Mouse (Mus musculus) monocyte, adult 5-6 weeks (primary cell): Measurements from ENCODE around the gene AC129217.1. TPM values are rescaled to one million over a fixed set of nuclear protein-coding genes. Genes with fewer than 3 reads are reported as not detected.

ENCODE experiments used
- total RNA-seq: library from RNA; stranded (forward); fragments of 200-1000, 200-491, 200-594 nt; gene quantifications from 3 replicates; pipeline ENCODE4 v1.2.3, GENCODE M21; 2017

AC129217.1 gene
- total RNA-seq, 1 experiment from 2014 or later, result 54.5 TPM

Other genes with a start within 250 kb of the AC129217.1 start
- gene Slc22a8, start 238.5 kb upstream of the AC129217.1 start, total RNA-seq, result 0.21 TPM in 1 of 3 replicates, not detected in the others
- not detected in 3 replicates for gene Slc22a6, start 211.7 kb upstream of the AC129217.1 start, total RNA-seq
- not detected in 3 replicates for gene Chrm1, start 166.0 kb upstream of the AC129217.1 start, total RNA-seq
- gene Slc3a2, start 106.4 kb upstream of the AC129217.1 start, total RNA-seq, result 61.4 to 198 TPM (median 77.3 TPM) in 3 replicates
- gene Wdr74, start 93.9 kb upstream of the AC129217.1 start, total RNA-seq, result 32.5 to 68.4 TPM (median 56.6 TPM) in 3 replicates
- 1.9 to 2.8 TPM in 2 of 3 replicates, not detected in the other for gene 1700092M07Rik, start 89.1 kb upstream of the AC129217.1 start, total RNA-seq
- 105 to 173 TPM (median 138 TPM) in 3 replicates for gene Stx5a, start 88.4 kb upstream of the AC129217.1 start, total RNA-seq
- gene Nxf1, start 72.7 kb upstream of the AC129217.1 start, total RNA-seq, result 85.6 to 138 TPM (median 127 TPM) in 3 replicates
- gene Tmem223, start 58.8 kb upstream of the AC129217.1 start, total RNA-seq, result 10.2 to 19.0 TPM (median 12.6 TPM) in 3 replicates
- 86.6 to 115 TPM (median 101 TPM) in 3 replicates for gene Tmem179b, start 55.3 kb upstream of the AC129217.1 start, total RNA-seq
- 2.0 to 11.4 TPM (median 4.5 TPM) in 3 replicates for gene Taf6l, start 43.4 kb upstream of the AC129217.1 start, total RNA-seq
- 31.6 to 48.4 TPM (median 47.3 TPM) in 3 replicates for gene Polr2g, start 31.2 kb upstream of the AC129217.1 start, total RNA-seq
- 0.85 to 1.2 TPM (median 1.1 TPM) in 3 replicates for gene Zbtb3, start 27.2 kb upstream of the AC129217.1 start, total RNA-seq
- gene Ttc9c, start 10.4 kb upstream of the AC129217.1 start, total RNA-seq, result 40.1 to 52.8 TPM (median 48.3 TPM) in 3 replicates
- 84.4 to 149 TPM (median 101 TPM) in 3 replicates for gene Hnrnpul2, start 9.8 kb upstream of the AC129217.1 start, total RNA-seq
- 25.1 to 34.8 TPM (median 30.9 TPM) in 3 replicates for gene Bscl2, start 7.7 kb downstream of the AC129217.1 start, total RNA-seq
- 0.39 to 0.64 TPM in 2 of 3 replicates, not detected in the other for gene Gng3, start 9.4 kb downstream of the AC129217.1 start, total RNA-seq
- 0.10 to 0.78 TPM (median 0.32 TPM) in 3 replicates for gene Lrrn4cl, start 21.0 kb downstream of the AC129217.1 start, total RNA-seq
- 200 to 274 TPM (median 220 TPM) in 3 replicates for gene Ubxn1, start 41.7 kb downstream of the AC129217.1 start, total RNA-seq
- 45.0 to 55.1 TPM (median 54.5 TPM) in 3 replicates for gene Uqcc3, start 51.1 kb downstream of the AC129217.1 start, total RNA-seq
- 18.1 to 52.5 TPM (median 21.3 TPM) in 3 replicates for gene Lbhd1, start 54.0 kb downstream of the AC129217.1 start, total RNA-seq
- gene Gm49403, start 54.2 kb downstream of the AC129217.1 start, total RNA-seq, result not detected in 3 replicates
- 62.5 to 90.9 TPM (median 65.3 TPM) in 3 replicates for gene 1810009A15Rik, start 59.1 kb downstream of the AC129217.1 start, total RNA-seq
- not detected in 3 replicates for gene Gm49416, start 59.2 kb downstream of the AC129217.1 start, total RNA-seq
- gene Ints5, start 63.2 kb downstream of the AC129217.1 start, total RNA-seq, result 5.8 to 9.1 TPM (median 7.4 TPM) in 3 replicates
- 57.5 to 87.0 TPM (median 59.6 TPM) in 3 replicates for gene Ganab, start 68.3 kb downstream of the AC129217.1 start, total RNA-seq
- gene B3gat3, start 90.6 kb downstream of the AC129217.1 start, total RNA-seq, result 34.2 to 75.8 TPM (median 50.2 TPM) in 3 replicates
- gene Rom1, start 99.6 kb downstream of the AC129217.1 start, total RNA-seq, result 2.1 to 7.6 TPM (median 3.6 TPM) in 3 replicates
- 39.3 to 101 TPM (median 62.5 TPM) in 3 replicates for gene Eml3, start 99.8 kb downstream of the AC129217.1 start, total RNA-seq
- gene Mta2, start 112.1 kb downstream of the AC129217.1 start, total RNA-seq, result 129 to 201 TPM (median 158 TPM) in 3 replicates
- 14.8 to 16.9 TPM (median 16.7 TPM) in 3 replicates for gene Tut1, start 124.1 kb downstream of the AC129217.1 start, total RNA-seq
- gene Eef1g, start 137.3 kb downstream of the AC129217.1 start, total RNA-seq, result 313 to 352 TPM (median 341 TPM) in 3 replicates
- 408 to 1,020 TPM (median 414 TPM) in 3 replicates for gene Ahnak, start 159.5 kb downstream of the AC129217.1 start, total RNA-seq